Mouse (Mus musculus): ENCODE data around the gene Gzma.

The Gzma gene

GRCm38 (mm10) chr13:113100879-113101278, at the start of gene Gzma:
Gene Gzma (minus strand): TSS chr13:113100981.
- no peak for DNase-seq

- no peak for DNase-seq
Observed at GRCm38 (mm10) chr13:113139597-113139996, 38.8 kb upstream of the Gzma start.

GRCm38 (mm10) chr13:113129974-113130373, 29.2 kb upstream of the Gzma start:
- DNase-seq: no peak

GRCm38 (mm10) chr13:113121326-113121725, 20.5 kb upstream of the Gzma start:
- DNase-seq: no peak

- no peak for DNase-seq
Observed at GRCm38 (mm10) chr13:113120324-113121237, 19.8 kb upstream of the Gzma start.

- no peak for DNase-seq
Observed at GRCm38 (mm10) chr13:113118977-113119376, 18.2 kb upstream of the Gzma start.

GRCm38 (mm10) chr13:113104759-113105158, 4.0 kb upstream of the Gzma start:
- no peak for DNase-seq

- DNase-seq: no peak
Observed at GRCm38 (mm10) chr13:113101804-113102203, 1.0 kb upstream of the Gzma start.

GRCm38 (mm10) chr13:113098406-113098805, 2.4 kb downstream of the Gzma start:
- no peak for DNase-seq

GRCm38 (mm10) chr13:113097011-113097410, 3.8 kb downstream of the Gzma start:
- no peak for DNase-seq

GRCm38 (mm10) chr13:113094618-113095017, 6.2 kb downstream of the Gzma start:
- no peak for DNase-seq

GRCm38 (mm10) chr13:113090489-113090888, 10.3 kb downstream of the Gzma start:
- no peak for DNase-seq

- no peak for DNase-seq
Observed at GRCm38 (mm10) chr13:113087226-113088017, 13.4 kb downstream of the Gzma start.

GRCm38 (mm10) chr13:113084732-113085131, 16.0 kb downstream of the Gzma start:
- DNase-seq: no peak

- DNase-seq: no peak
Observed at GRCm38 (mm10) chr13:113082101-113082500, 18.7 kb downstream of the Gzma start.

GRCm38 (mm10) chr13:113079021-113079420, 21.8 kb downstream of the Gzma start:
- no peak for DNase-seq

GRCm38 (mm10) chr13:113064542-113064941, 36.2 kb downstream of the Gzma start:
- no peak for DNase-seq

- no peak for DNase-seq
Observed at GRCm38 (mm10) chr13:113061746-113062145, 39.0 kb downstream of the Gzma start.

GRCm38 (mm10) chr13:113055826-113056225, 45.0 kb downstream of the Gzma start:
- no peak for DNase-seq

GRCm38 (mm10) chr13:113054230-113054629, 46.6 kb downstream of the Gzma start:
- DNase-seq: no peak

- no peak for DNase-seq
Observed at GRCm38 (mm10) chr13:113047647-113048046, 53.1 kb downstream of the Gzma start.

GRCm38 (mm10) chr13:113047018-113047417, 53.8 kb downstream of the Gzma start:
- DNase-seq: no peak

- no peak for DNase-seq
Observed at GRCm38 (mm10) chr13:113046211-113046883, 54.4 kb downstream of the Gzma start, which contains the start of gene Gpx8. Gene Gpx8 (minus strand): TSS chr13:113046410.
